Mouse (Mus musculus) hematopoietic stem cell, adult 5-6 weeks (primary cell): ENCODE measurements around the gene Nfatc4. TPM values are rescaled to one million over a fixed set of nuclear protein-coding genes. Genes with fewer than 3 reads are reported as not detected.
A peak's percentile ranks its signal among the peaks of the same experiment; 100 is the strongest.

Experiments
- ATAC-seq, 2 experiments: fragments of 125-278 bp in 1 of 2; replicated peaks in 1 of 2; 2 replicates each; pipeline ENCODE4 v1.8.0; 2016 to 2017; ENCODE audit warnings: inconsistent platforms in 2 of 2, mild to moderate bottlenecking in 2 of 2, moderate number of reproducible peaks in 2 of 2, low read depth in 1 of 2, moderate TSS enrichment in 1 of 2; ENCODE audit not compliant: low FRiP score in 2 of 2, poor library complexity in 2 of 2, severe bottlenecking in 2 of 2, insufficient read depth in 1 of 2, low TSS enrichment in 1 of 2
- total RNA-seq: library from RNA; stranded (forward); fragments of 172-1452, 232-1000 nt; gene quantifications from 2 replicates; pipeline ENCODE4 v1.2.3, GENCODE M21; 2017

The Nfatc4 gene
- total RNA-seq, 1 experiment from 2014 or later = 0.35 TPM

DNA sequence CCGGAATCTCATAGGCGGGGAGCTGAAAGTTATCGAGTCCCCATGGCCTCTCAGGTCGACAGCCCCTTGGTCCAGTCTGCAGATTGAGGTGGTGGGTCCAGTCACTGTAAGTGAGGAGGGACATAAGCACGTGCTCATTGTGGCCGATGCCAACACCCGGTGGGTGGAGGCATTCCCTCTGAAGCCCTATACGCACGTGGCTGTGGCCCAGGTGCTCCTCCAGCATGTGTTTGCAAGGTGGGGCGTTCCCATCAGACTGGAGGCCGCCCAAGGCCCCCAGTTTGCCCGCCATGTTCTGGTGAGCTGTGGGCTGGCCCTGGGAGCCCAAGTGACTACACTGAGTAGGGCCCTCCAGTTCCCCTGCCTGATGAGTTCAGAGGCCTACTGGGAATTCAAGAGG is 49.1 kb downstream of the Nfatc4 start:
- ATAC-seq = no peak

- ATAC-seq = no peak
These were observed 49.6 kb downstream of the Nfatc4 start for GRCm38 (mm10) chr14:55872551-55872950.

DNA sequence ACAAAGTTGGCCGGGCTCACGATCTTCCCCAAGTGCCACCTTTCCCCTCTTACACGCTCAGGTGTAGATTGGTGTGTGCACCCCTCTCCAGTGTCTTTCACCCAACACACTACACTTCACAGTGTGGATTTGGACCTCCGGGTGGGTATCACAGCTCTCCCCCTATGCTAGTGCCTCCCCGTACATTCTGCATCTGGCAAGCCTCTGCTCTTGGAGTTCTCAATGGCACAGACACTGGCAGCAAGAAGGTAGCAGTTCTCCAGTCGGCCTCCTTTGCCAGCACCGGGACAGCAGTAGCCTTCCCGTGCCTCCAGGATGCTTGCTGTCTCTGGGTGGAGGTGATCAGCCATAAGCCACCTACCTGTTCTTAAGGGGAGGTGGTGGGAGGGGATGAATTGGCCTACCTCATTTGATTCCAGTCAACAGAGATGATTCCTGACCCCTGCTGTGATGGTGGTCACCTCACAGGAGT is 50.3 kb downstream of the Nfatc4 start:
- ATAC-seq = no peak

GRCm38 (mm10) chr14:55873714-55874683 is 51.1 kb downstream of the Nfatc4 start:
- peak; percentile 80 to 88 for ATAC-seq

DNA sequence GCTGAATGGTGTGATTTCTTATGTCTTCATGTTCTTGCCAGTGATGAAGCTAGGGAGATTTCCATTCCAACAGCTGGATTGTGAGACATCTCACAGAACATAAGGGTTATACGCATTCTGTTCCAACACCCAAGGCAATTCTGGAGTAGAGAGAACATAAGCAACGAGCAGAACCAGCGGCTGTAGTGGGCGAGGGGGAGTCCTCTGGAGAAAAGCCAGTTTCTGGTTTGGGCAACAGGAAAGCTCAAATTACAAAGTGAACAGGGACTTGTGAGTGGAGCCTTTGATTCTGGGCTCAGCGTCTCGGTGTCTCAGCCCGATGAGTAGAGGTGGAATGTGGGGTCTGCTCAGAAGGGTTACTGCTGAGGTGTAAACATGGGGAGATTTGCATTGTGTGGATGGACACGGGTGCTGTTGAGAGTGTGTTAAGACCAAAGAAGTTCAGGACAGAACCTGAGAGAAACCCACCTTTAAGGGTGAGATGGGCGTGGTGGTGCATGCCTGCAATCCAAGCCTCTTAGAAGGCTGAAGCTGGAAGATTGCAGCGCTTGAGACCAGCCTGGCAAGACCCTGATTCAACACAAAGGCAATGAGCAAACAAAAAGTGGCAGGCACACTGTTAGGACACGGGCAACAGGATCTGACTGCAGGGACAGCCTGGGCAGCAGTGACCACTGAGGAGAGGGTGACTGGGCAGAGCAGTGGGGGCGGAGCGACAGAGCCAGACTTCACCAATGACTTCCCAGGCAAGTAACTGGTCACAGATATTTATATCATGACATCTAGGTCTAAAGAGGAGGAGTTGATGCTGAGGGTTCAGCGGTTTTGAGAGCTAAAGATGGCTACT is 54.7 kb downstream of the Nfatc4 start:
- no peak for ATAC-seq

DNA sequence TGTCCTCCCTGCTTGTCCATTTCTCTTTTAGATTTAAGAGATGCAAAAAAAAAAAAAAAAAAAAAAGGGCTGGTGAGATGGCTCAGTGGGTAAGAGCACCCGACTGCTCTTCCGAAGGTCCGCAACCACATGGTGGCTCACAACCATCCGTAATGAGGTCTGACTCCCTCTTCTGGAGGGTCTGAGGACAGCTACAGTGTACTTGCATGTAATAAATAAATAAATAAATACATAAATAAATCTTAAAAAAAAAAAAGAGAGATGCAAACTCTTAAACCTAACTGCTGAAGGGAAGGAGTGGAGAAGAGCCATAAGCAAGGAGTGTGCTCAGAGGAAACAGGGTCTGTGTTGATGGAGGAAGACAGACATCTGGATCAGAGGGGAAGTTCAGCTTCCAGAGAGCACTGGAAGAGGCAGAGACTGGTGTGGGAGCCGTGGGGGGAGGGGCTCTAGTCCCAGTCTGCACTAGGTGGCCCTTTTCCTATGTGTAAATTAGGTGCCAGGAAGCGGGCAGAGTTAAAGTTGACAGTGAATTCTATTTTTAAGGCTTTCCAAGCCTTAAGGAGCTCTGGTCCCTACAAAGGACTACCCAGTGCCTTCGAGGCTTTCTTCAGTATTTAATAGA is 55.5 kb downstream of the Nfatc4 start:
- ATAC-seq = no peak

- ATAC-seq = peak; percentile 84 to 86
These were observed 56.7 kb downstream of the Nfatc4 start for GRCm38 (mm10) chr14:55879623-55880022.

DNA sequence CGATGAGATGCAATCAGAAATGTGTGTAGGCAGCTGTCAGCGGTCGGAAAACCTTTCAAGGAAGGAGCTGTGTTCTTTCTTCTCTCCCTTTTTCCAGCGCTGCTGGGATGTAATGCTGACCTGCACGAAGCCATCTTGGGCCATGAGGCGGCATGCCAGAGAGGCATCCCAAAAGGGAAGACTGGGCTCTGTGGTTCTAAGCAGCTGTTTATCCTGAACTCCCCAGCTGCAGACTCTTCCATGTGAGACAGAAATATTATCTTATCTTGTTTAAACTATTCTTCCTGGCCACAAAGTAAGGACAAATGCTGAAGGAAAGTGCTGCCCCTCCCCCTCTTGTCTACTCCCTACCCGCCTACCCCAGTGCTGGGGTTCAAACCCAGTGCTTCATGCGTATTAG is 58.0 kb downstream of the Nfatc4 start:
- ATAC-seq = no peak

- ATAC-seq = no peak
These were observed 59.3 kb downstream of the Nfatc4 start for GRCm38 (mm10) chr14:55882171-55882641.

DNA sequence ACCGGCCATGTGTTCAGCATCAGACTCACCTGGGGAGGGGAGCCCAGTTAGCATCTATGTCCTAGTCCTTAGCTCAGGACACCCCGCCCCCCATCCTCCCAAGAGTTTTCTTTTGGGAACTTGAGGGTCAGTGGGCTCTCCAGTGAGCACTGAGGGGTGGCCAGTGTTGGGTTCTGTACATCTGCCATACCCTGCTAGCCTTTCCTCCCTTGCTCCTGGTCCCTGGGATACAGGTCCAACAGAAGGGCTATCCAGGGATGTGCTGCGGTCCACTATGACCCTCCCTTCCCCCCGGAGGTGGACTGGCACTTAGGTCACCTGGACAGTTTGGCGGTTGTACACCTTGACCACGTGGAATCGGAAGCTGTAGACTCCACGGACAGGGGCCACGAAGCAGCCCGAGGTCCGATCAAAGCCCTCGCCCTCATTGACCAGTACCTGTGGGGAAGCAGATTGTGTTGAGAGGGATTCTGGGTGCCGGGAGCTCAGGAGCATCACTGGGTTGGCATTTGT is 60.3 kb downstream of the Nfatc4 start:
- no peak for ATAC-seq

Other genes with a start within 250 kb of the Nfatc4 start
- not detected in 2 replicates for gene Fitm1, start 247.5 kb upstream of the Nfatc4 start, total RNA-seq
- 367 and 390 TPM in 2 replicates for gene Psme1, start 245.0 kb upstream of the Nfatc4 start, total RNA-seq
- gene Emc9, start 237.8 kb upstream of the Nfatc4 start, total RNA-seq = 8.5 and 8.9 TPM in 2 replicates
- 189 and 244 TPM in 2 replicates for gene Psme2, start 232.0 kb upstream of the Nfatc4 start, total RNA-seq
- gene Rnf31, start 231.4 kb upstream of the Nfatc4 start, total RNA-seq = 11.5 and 19.8 TPM in 2 replicates
- gene Irf9, start 219.6 kb upstream of the Nfatc4 start, total RNA-seq = 61.3 and 91.7 TPM in 2 replicates
- gene Rec8, start 205.1 kb upstream of the Nfatc4 start, total RNA-seq = 15.4 and 17.9 TPM in 2 replicates
- 14.3 and 35.2 TPM in 2 replicates for gene Ipo4, start 187.2 kb upstream of the Nfatc4 start, total RNA-seq
- 1.8 and 8.2 TPM in 2 replicates for gene Gm49378, start 185.2 kb upstream of the Nfatc4 start, total RNA-seq
- 48.5 and 55.1 TPM in 2 replicates for gene Tm9sf1, start 179.3 kb upstream of the Nfatc4 start, total RNA-seq
- gene Tssk4, start 173.0 kb upstream of the Nfatc4 start, total RNA-seq = 0.40 and 0.94 TPM in 2 replicates
- gene Mdp1, start 162.6 kb upstream of the Nfatc4 start, total RNA-seq = 29.1 and 31.1 TPM in 2 replicates
- gene Gmpr2, start 151.2 kb upstream of the Nfatc4 start, total RNA-seq = 30.7 and 38.3 TPM in 2 replicates
- 209 and 317 TPM in 2 replicates for gene Nedd8, start 151.0 kb upstream of the Nfatc4 start, total RNA-seq
- gene Tinf2, start 141.3 kb upstream of the Nfatc4 start, total RNA-seq = 27.3 and 34.1 TPM in 2 replicates
- 1.3 and 5.8 TPM in 2 replicates for gene Tgm1, start 109.2 kb upstream of the Nfatc4 start, total RNA-seq
- 17.2 and 17.9 TPM in 2 replicates for gene Rabggta, start 100.9 kb upstream of the Nfatc4 start, total RNA-seq
- 25.3 TPM in 2 replicates for gene Dhrs1, start 77.5 kb upstream of the Nfatc4 start, total RNA-seq
- gene Nop9, start 77.5 kb upstream of the Nfatc4 start, total RNA-seq = 16.6 and 20.9 TPM in 2 replicates
- not detected in 2 replicates for gene Cideb, start 64.7 kb upstream of the Nfatc4 start, total RNA-seq
- 0.60 and 0.63 TPM in 2 replicates for gene Ltb4r2, start 61.7 kb upstream of the Nfatc4 start, total RNA-seq
- 4.0 and 11.2 TPM in 2 replicates for gene Ltb4r1, start 57.2 kb upstream of the Nfatc4 start, total RNA-seq
- 1.0 and 2.2 TPM in 2 replicates for gene Adcy4, start 39.0 kb upstream of the Nfatc4 start, total RNA-seq
- gene Ripk3, start 34.3 kb upstream of the Nfatc4 start, total RNA-seq = 23.8 and 47.9 TPM in 2 replicates
- 13.0 and 13.1 TPM in 2 replicates for gene Nynrin, start 30.9 kb downstream of the Nfatc4 start, total RNA-seq
- 0.05 TPM in 1 of 2 replicates, not detected in the other for gene Cbln3, start 61.2 kb downstream of the Nfatc4 start, total RNA-seq
- 40.6 and 50.5 TPM in 2 replicates for gene Khnyn, start 61.8 kb downstream of the Nfatc4 start, total RNA-seq
- 10.3 and 27.3 TPM in 2 replicates for gene Sdr39u1, start 77.1 kb downstream of the Nfatc4 start, total RNA-seq
- 0.88 TPM in 1 of 2 replicates, not detected in the other for gene Cma1, start 121.5 kb downstream of the Nfatc4 start, total RNA-seq
- not detected in 2 replicates for gene Cma2, start 127.8 kb downstream of the Nfatc4 start, total RNA-seq
- not detected in 2 replicates for gene Mcpt1, start 194.8 kb downstream of the Nfatc4 start, total RNA-seq
- gene Mcpt9, start 207.4 kb downstream of the Nfatc4 start, total RNA-seq = not detected in 2 replicates
- not detected in 2 replicates for gene Mcpt2, start 218.9 kb downstream of the Nfatc4 start, total RNA-seq
- gene Mcpt4, start 239.2 kb downstream of the Nfatc4 start, total RNA-seq = not detected in 2 replicates